Mouse (Mus musculus): Measurements from ENCODE around the gene Macc1.

GRCm38 (mm10) chr12:119426887-119427204 lies 112.8 kb downstream of the Macc1 start:
- no peak for TF ChIP-seq CTCF (IDR thresholded peaks at IDR 0.05; ENCODE audit: borderline replicate concordance, control insufficient read depth, extremely low read depth, insufficient read depth, low read length, poor library complexity)
- TF ChIP-seq POLR2A (IDR thresholded peaks at IDR 0.05; ENCODE audit: control insufficient read depth, extremely low read depth, insufficient read depth, low read length, poor library complexity) = no peak
